Mouse (Mus musculus): Measurements from ENCODE around the gene Tmc4. TPM values are rescaled to one million over a fixed set of nuclear protein-coding genes. Genes with fewer than 3 reads are reported as not detected.
"Not testable (repeated sequence)": the region's sequence is repeated elsewhere in the genome, so short reads cannot be mapped to it uniquely, and the experiment has no call there.

Gene Tmc4
- polyA plus RNA-seq (2015; fragmentation: Nextera tagmentation; extraction: Ambion mirVana) = 25.3 and 29.1 TPM in 2 replicates

DNA sequence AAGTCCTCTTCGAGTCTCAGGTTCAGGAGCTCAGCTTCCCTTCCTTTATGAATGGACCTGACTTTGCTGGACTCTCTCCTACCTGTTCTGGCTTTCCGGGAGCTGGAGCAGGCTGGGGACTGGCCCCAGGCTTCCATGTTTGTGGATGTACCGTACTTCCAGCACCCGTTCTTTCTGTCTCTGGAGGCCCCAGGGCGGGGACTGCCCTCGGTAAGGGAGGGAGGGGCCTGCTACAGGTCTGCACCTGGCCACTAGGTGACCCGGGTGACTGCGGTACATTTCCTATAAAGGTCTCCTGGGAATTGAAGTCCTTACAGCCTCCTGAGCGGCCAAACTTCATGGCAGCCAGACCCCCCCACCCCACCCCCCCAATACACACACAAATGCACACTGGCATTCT lies at the start of gene Tmc4:
TSS of gene Tmc4 (minus strand) at position 212 of the 400 bp plus-strand sequence.
- Histone ChIP-seq H3K27me3 (ENCODE audit: insufficient read depth, low read length) (no peaks in the 10 kb centered on the region), H3K27ac (ENCODE audit: low read length) (0 out of 2 replicates have a peak within 1 kb of the TSS, but pooled peaks have one; percentile 38), H3K9me3 (ENCODE audit: low read length) (no peaks in the 10 kb centered on the region), H3K9ac (replicated peaks; ENCODE audit: low read length) (peak within 1 kb of the TSS; percentile 37), H3K36me3 (ENCODE audit: insufficient read depth, low read length) (0 out of 2 replicates have a peak, but pooled peaks cover 8% of the 10 kb centered on the region), H3K4me1 (ENCODE audit: insufficient read depth, low read length) (no peaks in the 10 kb centered on the region), H3K4me3 (ENCODE audit: low read length) (peak within 1 kb of the TSS; percentile 35), H3K4me2 (replicated peaks; ENCODE audit: low read depth, low read length) (peak within 1 kb of the TSS; percentile 34)
- 39% methylated on average over 9 of the region's 9 CpGs for WGBS
- 0 out of 2 replicates have a peak, but pooled peaks have one; percentile 32 for ATAC-seq (ENCODE audit: low FRiP score, low TSS enrichment)

DNA sequence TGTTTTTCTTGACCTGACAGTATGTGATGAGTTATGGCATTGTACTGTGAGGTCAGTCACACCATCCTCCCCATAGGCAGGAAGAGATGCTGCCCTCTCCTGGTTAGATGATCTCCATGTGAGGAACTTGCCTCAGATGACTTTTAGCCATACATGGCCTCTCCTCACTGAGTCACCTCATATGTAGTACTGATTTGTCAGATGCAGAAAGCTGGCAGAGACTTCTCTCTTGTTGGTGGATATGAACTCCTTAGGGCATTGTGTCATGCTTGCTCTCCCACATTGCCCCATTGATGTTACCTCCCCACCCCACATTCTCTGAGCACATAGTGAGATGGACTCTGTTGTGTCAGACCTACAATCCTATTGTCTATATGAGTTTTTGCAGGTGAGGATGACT lies 48.1 kb upstream of the Tmc4 start:
- H3K4me1 ChIP-seq (ENCODE audit: insufficient read depth, low read length); H3K27me3 ChIP-seq (ENCODE audit: insufficient read depth, low read length); H3K36me3 ChIP-seq (ENCODE audit: insufficient read depth, low read length); H3K9ac ChIP-seq (replicated peaks; ENCODE audit: low read length); H3K27ac ChIP-seq (ENCODE audit: low read length); H3K4me3 ChIP-seq (ENCODE audit: low read length); H3K9me3 ChIP-seq (ENCODE audit: low read length); ATAC-seq (ENCODE audit: low FRiP score, low TSS enrichment); H3K4me2 ChIP-seq (replicated peaks; ENCODE audit: low read depth, low read length): not testable (repeated sequence)

DNA sequence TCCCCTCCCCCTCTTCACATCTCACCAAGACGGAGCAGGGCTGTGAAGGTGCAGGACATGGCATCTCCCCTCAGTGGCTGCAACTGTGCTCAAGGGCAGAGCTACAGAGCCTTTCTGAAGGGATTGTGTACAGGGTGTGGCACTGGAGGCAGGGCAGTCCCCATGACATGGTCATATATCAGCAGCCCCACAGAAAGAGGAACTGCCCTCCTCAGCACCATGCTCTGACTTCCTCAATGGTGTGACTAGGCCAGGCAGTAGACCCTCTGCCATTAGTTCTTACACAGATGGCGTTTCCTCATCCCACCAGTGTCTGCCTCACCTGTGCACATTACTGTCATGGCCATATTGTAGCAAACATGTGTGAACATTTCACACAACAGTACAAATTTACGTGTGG lies 42.9 kb upstream of the Tmc4 start, which contains the start of gene Pirb:
TSS of gene Pirb (minus strand) at position 124 of the 400 bp plus-strand sequence.
- WGBS = no CpG with 5 or more reads among the region's 3 CpGs

DNA sequence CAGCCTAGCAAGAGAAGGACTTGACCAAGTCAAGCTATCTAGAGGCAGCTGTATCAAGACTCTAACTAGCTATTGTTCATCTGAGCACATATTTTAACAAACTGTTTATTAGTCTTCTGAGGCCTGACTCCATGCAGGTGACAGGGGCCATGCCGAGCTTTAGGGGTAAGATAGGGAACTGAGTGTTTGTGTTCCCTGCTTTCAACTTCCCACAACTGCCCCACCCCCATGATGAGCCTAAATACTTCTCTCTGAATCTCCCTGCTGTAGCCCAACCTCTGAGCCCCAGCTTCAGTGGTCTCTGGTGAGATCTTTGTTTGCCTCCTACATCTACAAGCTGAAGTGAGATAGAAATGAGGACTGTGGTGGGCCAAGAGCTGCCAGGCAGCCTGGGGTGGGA lies 37.9 kb upstream of the Tmc4 start:
- H3K4me2 ChIP-seq (replicated peaks; ENCODE audit: low read depth, low read length) = no peak overlapping the region
- ATAC-seq (ENCODE audit: low FRiP score, low TSS enrichment) = no peak
- H3K36me3 ChIP-seq (ENCODE audit: insufficient read depth, low read length) = no peaks in the 10 kb centered on the region
- no peak overlapping the region for H3K27ac ChIP-seq (ENCODE audit: low read length)
- WGBS = 54% methylated on average over 1 of the region's 1 CpGs
- no peaks in the 10 kb centered on the region for H3K9me3 ChIP-seq (ENCODE audit: low read length)
- no peak overlapping the region for H3K9ac ChIP-seq (replicated peaks; ENCODE audit: low read length)
- no peak overlapping the region for H3K4me3 ChIP-seq (ENCODE audit: low read length)
- H3K4me1 ChIP-seq (ENCODE audit: insufficient read depth, low read length) = no peaks in the 10 kb centered on the region
- no peaks in the 10 kb centered on the region for H3K27me3 ChIP-seq (ENCODE audit: insufficient read depth, low read length)

More for the DNA sequence above, 42.9 kb upstream of the Tmc4 start, which contains the start of gene Pirb:
- H3K9ac ChIP-seq (replicated peaks; ENCODE audit: low read length); ATAC-seq (ENCODE audit: low FRiP score, low TSS enrichment); H3K27me3 ChIP-seq (ENCODE audit: insufficient read depth, low read length); H3K4me1 ChIP-seq (ENCODE audit: insufficient read depth, low read length); H3K36me3 ChIP-seq (ENCODE audit: insufficient read depth, low read length); H3K9me3 ChIP-seq (ENCODE audit: low read length); H3K4me3 ChIP-seq (ENCODE audit: low read length); H3K27ac ChIP-seq (ENCODE audit: low read length); H3K4me2 ChIP-seq (replicated peaks; ENCODE audit: low read depth, low read length): not testable (repeated sequence)

DNA sequence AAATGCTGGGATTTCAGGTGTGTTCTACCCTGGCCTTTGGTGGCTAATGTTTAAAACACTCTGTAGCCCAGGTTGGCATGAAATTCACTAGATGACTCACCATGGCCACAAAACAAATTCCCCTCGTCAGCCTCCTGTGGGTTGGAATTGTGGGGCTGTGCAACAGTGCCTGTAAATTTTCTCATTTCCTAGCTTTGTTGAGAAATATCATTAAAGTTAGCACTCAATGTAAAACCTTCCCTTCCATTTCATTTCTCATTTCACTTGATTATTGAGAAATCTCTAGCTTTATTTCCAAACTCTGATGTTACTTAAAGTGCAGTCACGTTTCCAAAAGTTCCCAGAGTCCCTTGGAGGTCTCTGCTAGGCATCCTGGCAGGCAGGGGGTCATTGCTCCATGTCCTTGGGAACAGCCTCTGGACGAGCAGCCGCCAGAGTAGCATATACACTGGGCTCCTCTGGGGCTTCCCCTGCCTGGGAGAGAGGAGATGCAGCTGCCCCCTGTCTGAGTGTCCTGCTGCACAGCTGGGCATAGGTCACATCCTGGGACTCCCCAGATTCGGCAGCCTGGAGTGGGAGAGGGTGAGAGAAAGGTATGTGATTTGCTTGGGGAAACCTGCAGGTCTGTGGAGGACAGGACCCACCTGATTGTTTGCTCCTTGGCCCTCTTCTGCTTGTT lies 35.0 kb upstream of the Tmc4 start:
- H3K27me3 ChIP-seq (ENCODE audit: insufficient read depth, low read length) = no peaks in the 10 kb centered on the region
- no peak for ATAC-seq (ENCODE audit: low FRiP score, low TSS enrichment)

DNA sequence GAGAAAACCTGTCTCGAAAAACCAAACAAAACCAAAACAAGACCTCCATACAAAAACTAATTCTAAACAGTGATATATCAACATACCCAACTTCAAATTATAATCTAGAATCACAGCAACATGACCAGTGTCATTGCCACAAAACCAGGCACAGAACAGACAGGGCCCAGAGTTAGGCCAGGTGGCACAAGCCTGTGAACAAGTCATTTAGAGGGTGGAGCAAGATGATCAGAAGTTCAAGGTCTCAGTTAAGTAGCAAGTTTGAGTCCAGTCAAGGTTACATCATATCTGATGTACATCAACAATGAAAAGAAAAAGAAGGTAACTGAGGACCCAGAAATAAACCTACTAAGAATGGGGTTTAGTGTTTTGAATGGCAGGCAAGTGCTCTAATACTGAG lies 31.6 kb upstream of the Tmc4 start:
- no peaks in the 10 kb centered on the region for H3K9me3 ChIP-seq (ENCODE audit: low read length)
- peaks cover 21% of the 10 kb centered on the region for H3K4me1 ChIP-seq (ENCODE audit: insufficient read depth, low read length)
- WGBS = 57% methylated on average over 1 of the region's 1 CpGs
- no peak overlapping the region for H3K27ac ChIP-seq (ENCODE audit: low read length)
- H3K27me3 ChIP-seq (ENCODE audit: insufficient read depth, low read length) = no peaks in the 10 kb centered on the region
- H3K36me3 ChIP-seq (ENCODE audit: insufficient read depth, low read length) = peaks cover 34% of the 10 kb centered on the region
- H3K9ac ChIP-seq (replicated peaks; ENCODE audit: low read length) = no peak overlapping the region
- no peak for ATAC-seq (ENCODE audit: low FRiP score, low TSS enrichment)
- H3K4me2 ChIP-seq (replicated peaks; ENCODE audit: low read depth, low read length) = no peak overlapping the region
- no peak overlapping the region for H3K4me3 ChIP-seq (ENCODE audit: low read length)

More for the DNA sequence above, 35.0 kb upstream of the Tmc4 start:
- Histone ChIP-seq H3K4me3 (ENCODE audit: low read length) (no peak overlapping the region), H3K36me3 (ENCODE audit: insufficient read depth, low read length) (peaks cover 7% of the 10 kb centered on the region; the same call in 1 of the 2 replicates), H3K9me3 (ENCODE audit: low read length) (no peaks in the 10 kb centered on the region), H3K4me2 (replicated peaks; ENCODE audit: low read depth, low read length) (no peak overlapping the region), H3K9ac (replicated peaks; ENCODE audit: low read length) (no peak overlapping the region), H3K4me1 (ENCODE audit: insufficient read depth, low read length) (no peaks in the 10 kb centered on the region), H3K27ac (ENCODE audit: low read length) (no peak overlapping the region)
- 32% methylated on average over 5 of the region's 5 CpGs for WGBS

DNA sequence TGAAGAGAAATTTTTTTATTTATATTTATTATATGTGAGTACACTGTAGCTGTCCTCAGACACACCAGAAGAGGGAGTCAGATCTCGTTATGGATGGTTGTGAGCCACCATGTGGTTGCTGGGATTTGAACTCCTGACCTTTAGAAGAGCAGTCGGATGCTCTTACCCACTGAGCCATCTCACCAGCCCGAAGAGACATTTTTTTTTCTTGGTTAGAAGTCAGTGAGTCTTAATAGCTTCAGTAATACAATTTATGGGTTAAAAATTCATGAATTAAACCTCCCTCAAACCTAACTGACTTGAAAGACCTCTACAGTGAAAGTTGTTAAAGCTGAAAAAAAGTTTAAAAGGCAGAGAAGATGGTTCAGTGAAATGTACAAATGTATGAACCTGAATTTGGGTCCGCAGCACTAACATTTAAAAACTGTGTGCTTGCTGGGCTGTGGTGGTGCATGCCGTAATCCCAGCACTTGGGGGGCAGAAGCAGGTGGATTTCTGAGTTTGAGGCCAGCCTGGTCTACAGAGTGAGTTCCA lies 31.2 kb upstream of the Tmc4 start:
- not testable (repeated sequence) for H3K27me3 ChIP-seq (ENCODE audit: insufficient read depth, low read length); ATAC-seq (ENCODE audit: low FRiP score, low TSS enrichment); H3K9me3 ChIP-seq (ENCODE audit: low read length); H3K9ac ChIP-seq (replicated peaks; ENCODE audit: low read length); H3K27ac ChIP-seq (ENCODE audit: low read length); H3K4me3 ChIP-seq (ENCODE audit: low read length); H3K4me2 ChIP-seq (replicated peaks; ENCODE audit: low read depth, low read length)
- Histone ChIP-seq H3K36me3 (ENCODE audit: insufficient read depth, low read length) (peaks cover 34% of the 10 kb centered on the region), H3K4me1 (ENCODE audit: insufficient read depth, low read length) (peaks cover 21% of the 10 kb centered on the region)
- WGBS = 30% methylated on average over 5 of the region's 5 CpGs

DNA sequence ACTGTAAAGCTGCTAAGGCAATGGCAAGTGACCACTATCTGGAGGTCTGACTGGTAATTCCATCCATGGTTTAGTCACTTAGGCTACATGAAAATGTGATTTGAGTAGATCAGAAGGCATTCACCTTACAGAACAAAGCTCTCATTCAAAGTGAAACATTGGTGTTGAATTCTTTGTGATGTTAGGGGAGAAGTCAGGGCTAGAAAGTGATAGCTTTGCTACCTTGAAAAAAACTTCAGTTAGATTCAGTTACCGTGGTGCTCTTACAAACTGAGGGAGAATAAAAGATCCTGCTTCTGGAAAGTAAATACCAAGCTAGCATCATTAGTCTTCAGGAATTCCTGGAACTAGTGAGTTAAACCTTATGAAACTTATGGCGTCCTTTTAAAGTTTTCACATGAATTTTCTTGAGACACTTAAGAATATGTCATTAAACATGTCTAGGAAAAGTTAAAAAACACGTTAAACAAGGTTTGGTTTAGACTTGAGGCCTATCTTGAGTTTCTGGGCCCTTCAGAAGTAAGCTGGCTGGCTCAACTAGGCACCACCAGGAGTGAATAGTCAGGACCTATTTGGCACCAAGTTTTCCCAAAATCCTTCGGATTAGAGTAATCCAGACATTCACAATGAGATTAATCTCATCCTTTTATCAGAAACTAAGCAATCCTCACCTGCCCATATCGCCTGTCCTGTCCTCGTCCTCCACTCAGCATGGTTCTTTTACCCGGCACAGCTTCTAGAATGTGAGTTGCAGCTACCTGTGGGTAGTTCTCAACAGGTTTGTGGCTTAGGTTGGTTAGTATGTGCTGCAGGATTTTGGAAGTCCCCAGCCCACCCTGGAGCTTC lies 30.4 kb upstream of the Tmc4 start:
- ATAC-seq (ENCODE audit: low FRiP score, low TSS enrichment) = no peak
- Histone ChIP-seq H3K27ac (ENCODE audit: low read length) (0 out of 2 replicates have a peak overlapping the region, but pooled peaks have one; percentile 3), H3K36me3 (ENCODE audit: insufficient read depth, low read length) (peaks cover 34% of the 10 kb centered on the region), H3K9me3 (ENCODE audit: low read length) (no peaks in the 10 kb centered on the region), H3K9ac (replicated peaks; ENCODE audit: low read length) (no peak overlapping the region), H3K4me2 (replicated peaks; ENCODE audit: low read depth, low read length) (no peak overlapping the region), H3K4me3 (ENCODE audit: low read length) (no peak overlapping the region), H3K27me3 (ENCODE audit: insufficient read depth, low read length) (no peaks in the 10 kb centered on the region), H3K4me1 (ENCODE audit: insufficient read depth, low read length) (peaks cover 21% of the 10 kb centered on the region)
- WGBS = 40% methylated on average over 7 of the region's 7 CpGs

DNA sequence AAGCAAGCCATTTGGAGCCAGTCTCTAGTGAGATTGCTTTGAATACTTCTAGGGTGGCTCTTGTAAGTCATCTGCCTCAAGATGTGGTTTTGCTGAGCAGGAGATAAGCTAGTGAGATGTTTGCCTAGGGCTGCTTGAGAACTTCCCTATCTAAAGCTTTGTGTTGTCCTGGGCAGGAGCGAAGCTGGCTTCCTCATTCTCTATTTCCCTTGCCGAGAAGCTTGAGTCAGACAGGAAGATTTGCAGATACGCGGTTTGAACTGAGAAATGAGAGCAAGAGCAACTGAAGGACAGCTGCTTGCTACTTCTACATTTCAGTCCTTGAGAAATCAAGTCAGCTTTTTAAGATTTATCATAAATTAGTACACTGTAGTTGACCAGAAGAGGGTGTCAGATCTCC lies 29.7 kb upstream of the Tmc4 start:
- Histone ChIP-seq H3K4me3 (ENCODE audit: low read length) (peak overlapping the region; percentile 11; the same call in 1 of the 2 replicates), H3K36me3 (ENCODE audit: insufficient read depth, low read length) (peaks cover 34% of the 10 kb centered on the region), H3K27ac (ENCODE audit: low read length) (peak overlapping the region; percentile 58; the same call in 1 of the 2 replicates), H3K27me3 (ENCODE audit: insufficient read depth, low read length) (no peaks in the 10 kb centered on the region), H3K4me1 (ENCODE audit: insufficient read depth, low read length) (peaks cover 21% of the 10 kb centered on the region), H3K9ac (replicated peaks; ENCODE audit: low read length) (0 out of 2 replicates have a peak overlapping the region, but pooled peaks have one; percentile 41), H3K9me3 (ENCODE audit: low read length) (no peaks in the 10 kb centered on the region), H3K4me2 (replicated peaks; ENCODE audit: low read depth, low read length) (no peak overlapping the region)
- 67% methylated on average over 4 of the region's 4 CpGs for WGBS
- ATAC-seq (ENCODE audit: low FRiP score, low TSS enrichment) = no peak

Measured in kidney, embryonic 16.5 days (tissue).